Mouse (Mus musculus): ENCODE measurements around the gene Exoc6b. TPM values are rescaled to one million over a fixed set of nuclear protein-coding genes. Genes with fewer than 3 reads are reported as not detected.

Gene Exoc6b
- polyA plus RNA-seq, 1 experiment from 2014 or later: 54.3 TPM

- ATAC-seq: no peak; the same call in 1 of the 2 replicates
- peaks cover 65% of the 10 kb centered on the region for H3K4me1 ChIP-seq (ENCODE audit: control insufficient read depth, insufficient read depth, low read length)
Measured at GRCm38 (mm10) chr6:84587471-84588101, 481.7 kb downstream of the Exoc6b start.

GRCm38 (mm10) chr6:84586551-84587200 is 482.6 kb downstream of the Exoc6b start:
- Histone ChIP-seq H3K4me1 (ENCODE audit: control insufficient read depth, insufficient read depth, low read length) (peaks cover 65% of the 10 kb centered on the region), H3K27ac (ENCODE audit: low read length) (no peak overlapping the region), H3K36me3 (ENCODE audit: control insufficient read depth, insufficient read depth, low read length) (no peaks in the 10 kb centered on the region), H3K4me2 (ENCODE audit: low read length) (peak overlapping the region; percentile 87; the same call in 1 of the 2 replicates), H3K9ac (ENCODE audit: low read depth, low read length) (no peak overlapping the region), H3K9me3 (replicated peaks; ENCODE audit: control insufficient read depth, low read length, poor library complexity, severe bottlenecking) (no peaks in the 10 kb centered on the region), H3K4me3 (ENCODE audit: low read depth, low read length) (peak overlapping the region; percentile 5; the same call in 1 of the 2 replicates), H3K27me3 (ENCODE audit: control insufficient read depth, insufficient read depth, low read depth, low read length) (peaks cover 46% of the 10 kb centered on the region)
- WGBS: 2% methylated on average over 28 of the region's 28 CpGs
- ATAC-seq: no peak

More at GRCm38 (mm10) chr6:84587471-84588101, 481.7 kb downstream of the Exoc6b start:
- peak overlapping the region; percentile 87 for H3K4me2 ChIP-seq (ENCODE audit: low read length)
- H3K36me3 ChIP-seq (ENCODE audit: control insufficient read depth, insufficient read depth, low read length): no peaks in the 10 kb centered on the region
- peak overlapping the region; percentile 48 for H3K9ac ChIP-seq (ENCODE audit: low read depth, low read length)
- no peak overlapping the region for H3K27ac ChIP-seq (ENCODE audit: low read length)
- peaks cover 37% of the 10 kb centered on the region for H3K27me3 ChIP-seq (ENCODE audit: control insufficient read depth, insufficient read depth, low read depth, low read length)
- under 1% methylated on average over 51 of the region's 51 CpGs for WGBS
- peak overlapping the region; percentile 47 for H3K4me3 ChIP-seq (ENCODE audit: low read depth, low read length)
- H3K9me3 ChIP-seq (replicated peaks; ENCODE audit: control insufficient read depth, low read length, poor library complexity, severe bottlenecking): no peaks in the 10 kb centered on the region

- no peak for ATAC-seq
- Histone ChIP-seq H3K4me2 (ENCODE audit: low read length) (peak overlapping the region; percentile 57), H3K4me3 (ENCODE audit: low read depth, low read length) (peak overlapping the region; percentile 30), H3K27ac (ENCODE audit: low read length) (no peak overlapping the region), H3K4me1 (ENCODE audit: control insufficient read depth, insufficient read depth, low read length) (peaks cover 65% of the 10 kb centered on the region), H3K9me3 (replicated peaks; ENCODE audit: control insufficient read depth, low read length, poor library complexity, severe bottlenecking) (no peaks in the 10 kb centered on the region), H3K9ac (ENCODE audit: low read depth, low read length) (no peak overlapping the region), H3K27me3 (ENCODE audit: control insufficient read depth, insufficient read depth, low read depth, low read length) (peaks cover 52% of the 10 kb centered on the region), H3K36me3 (ENCODE audit: control insufficient read depth, insufficient read depth, low read length) (no peaks in the 10 kb centered on the region)
- under 1% methylated on average over 37 of the region's 37 CpGs for WGBS
Measured at GRCm38 (mm10) chr6:84585686-84586300, 483.5 kb downstream of the Exoc6b start.

- Histone ChIP-seq H3K4me3 (ENCODE audit: low read depth, low read length) (peak overlapping the region; percentile 30), H3K4me1 (ENCODE audit: control insufficient read depth, insufficient read depth, low read length) (peaks cover 63% of the 10 kb centered on the region), H3K27me3 (ENCODE audit: control insufficient read depth, insufficient read depth, low read depth, low read length) (peaks cover 50% of the 10 kb centered on the region), H3K9me3 (replicated peaks; ENCODE audit: control insufficient read depth, low read length, poor library complexity, severe bottlenecking) (no peaks in the 10 kb centered on the region), H3K36me3 (ENCODE audit: control insufficient read depth, insufficient read depth, low read length) (no peaks in the 10 kb centered on the region), H3K4me2 (ENCODE audit: low read length) (peak overlapping the region; percentile 57), H3K9ac (ENCODE audit: low read depth, low read length) (no peak overlapping the region), H3K27ac (ENCODE audit: low read length) (no peak overlapping the region)
- 0% methylated on average over 66 of the region's 66 CpGs for whole genome bisulfite sequencing
- no peak for ATAC-seq
Measured at GRCm38 (mm10) chr6:84584783-84585685, 484.3 kb downstream of the Exoc6b start.

- peak overlapping the region; percentile 30 for H3K4me3 ChIP-seq (ENCODE audit: low read depth, low read length)
- no peak overlapping the region for H3K27ac ChIP-seq (ENCODE audit: low read length)
- no peak overlapping the region for H3K9ac ChIP-seq (ENCODE audit: low read depth, low read length)
- ATAC-seq: peak; percentile 47; the same call in 1 of the 2 replicates
- peak overlapping the region; percentile 57 for H3K4me2 ChIP-seq (ENCODE audit: low read length)
- H3K9me3 ChIP-seq (replicated peaks; ENCODE audit: control insufficient read depth, low read length, poor library complexity, severe bottlenecking): no peaks in the 10 kb centered on the region
- H3K4me1 ChIP-seq (ENCODE audit: control insufficient read depth, insufficient read depth, low read length): peaks cover 54% of the 10 kb centered on the region
- WGBS: 2% methylated on average over 48 of the region's 48 CpGs
- peaks cover 46% of the 10 kb centered on the region for H3K27me3 ChIP-seq (ENCODE audit: control insufficient read depth, insufficient read depth, low read depth, low read length)
- no peaks in the 10 kb centered on the region for H3K36me3 ChIP-seq (ENCODE audit: control insufficient read depth, insufficient read depth, low read length)
Measured at GRCm38 (mm10) chr6:84583841-84584782, 485.2 kb downstream of the Exoc6b start.

- Histone ChIP-seq H3K4me1 (ENCODE audit: control insufficient read depth, insufficient read depth, low read length) (peaks cover 48% of the 10 kb centered on the region), H3K4me2 (ENCODE audit: low read length) (peak overlapping the region; percentile 57), H3K9me3 (replicated peaks; ENCODE audit: control insufficient read depth, low read length, poor library complexity, severe bottlenecking) (no peaks in the 10 kb centered on the region), H3K36me3 (ENCODE audit: control insufficient read depth, insufficient read depth, low read length) (no peaks in the 10 kb centered on the region), H3K4me3 (ENCODE audit: low read depth, low read length) (peak overlapping the region; percentile 30), H3K27me3 (ENCODE audit: control insufficient read depth, insufficient read depth, low read depth, low read length) (peaks cover 42% of the 10 kb centered on the region), H3K27ac (ENCODE audit: low read length) (no peak overlapping the region), H3K9ac (ENCODE audit: low read depth, low read length) (0 out of 2 replicates have a peak overlapping the region, but pooled peaks have one; percentile 27)
- WGBS: under 1% methylated on average over 26 of the region's 26 CpGs
- 0 out of 2 replicates have a peak, but pooled peaks have one; percentile 46 for ATAC-seq
Measured at GRCm38 (mm10) chr6:84583371-84583770, 485.9 kb downstream of the Exoc6b start.

- no peaks in the 10 kb centered on the region for H3K36me3 ChIP-seq (ENCODE audit: control insufficient read depth, insufficient read depth, low read length)
- H3K9me3 ChIP-seq (replicated peaks; ENCODE audit: control insufficient read depth, low read length, poor library complexity, severe bottlenecking): no peaks in the 10 kb centered on the region
- WGBS: 17% methylated on average over 5 of the region's 5 CpGs
- peak overlapping the region; percentile 57; the same call in 1 of the 2 replicates for H3K4me2 ChIP-seq (ENCODE audit: low read length)
- H3K9ac ChIP-seq (ENCODE audit: low read depth, low read length): no peak overlapping the region
- peaks cover 42% of the 10 kb centered on the region for H3K4me1 ChIP-seq (ENCODE audit: control insufficient read depth, insufficient read depth, low read length)
- peaks cover 37% of the 10 kb centered on the region for H3K27me3 ChIP-seq (ENCODE audit: control insufficient read depth, insufficient read depth, low read depth, low read length)
- H3K4me3 ChIP-seq (ENCODE audit: low read depth, low read length): no peak overlapping the region; the same call in 1 of the 2 replicates
- H3K27ac ChIP-seq (ENCODE audit: low read length): no peak overlapping the region
- no peak for ATAC-seq
Measured at GRCm38 (mm10) chr6:84582826-84583225, 486.5 kb downstream of the Exoc6b start.
